20 mouse cellular contexts compared by ENCODE assay signal in the genomic region with DNA sequence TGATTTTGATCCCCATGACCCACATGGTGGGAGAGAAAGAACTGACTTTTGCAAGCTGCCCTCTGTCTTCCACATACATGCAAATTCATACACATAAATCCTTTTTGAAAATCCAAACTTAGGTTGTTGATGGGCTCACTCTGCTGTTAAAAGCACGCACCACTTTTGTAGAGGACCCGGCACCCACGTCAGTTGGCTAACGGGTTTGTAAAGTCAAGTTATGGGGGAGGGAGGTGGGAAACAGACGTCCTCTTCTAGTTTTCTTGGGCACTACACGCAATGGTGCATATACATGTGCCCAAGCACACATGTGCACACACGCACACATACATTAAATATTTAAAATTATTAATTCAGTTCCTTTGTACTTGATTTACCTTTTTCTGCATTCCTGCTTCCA. TPM values are rescaled to one million over a fixed set of nuclear protein-coding genes. Genes with fewer than 3 reads are reported as not detected.
"Had no signal": no experiment of that assay in that cellular context is flagged by ENCODE, and none has a peak within 500 bp of the region (broad histone marks: within the 10 kb centered on the region; RNA-seq: fewer than 3 reads in every experiment).

No protein-coding gene starts in this region.

- DNase-seq: liver, postnatal 0 days; lung, adult 2 months; lung, postnatal 14 days; lung, postnatal 36 days; right cerebral cortex, postnatal 14 days; thymus, adult 18-20 months; thymus, postnatal 14 days; thymus, postnatal 36 days had no signal

- H3K4me2 ChIP-seq: lung, embryonic 15.5 days; midbrain, embryonic 11.5 days; midbrain, embryonic 13.5 days; midbrain, embryonic 15.5 days; stomach, embryonic 15.5 days had no signal

- H3K9ac ChIP-seq: liver, postnatal 0 days; lung, embryonic 15.5 days; midbrain, embryonic 13.5 days; midbrain, embryonic 15.5 days; neural tube, embryonic 12.5 days; stomach, embryonic 15.5 days had no signal

- H3K4me1 ChIP-seq: lung, embryonic 15.5 days; megakaryocyte, embryonic 14.5 days had no signal

- ATAC-seq: liver, postnatal 0 days; lung, postnatal 0 days; midbrain, embryonic 13.5 days had no signal

- H3K4me3 ChIP-seq: lung, embryonic 15.5 days; megakaryocyte, embryonic 14.5 days; midbrain, embryonic 13.5 days; midbrain, embryonic 15.5 days; neural tube, embryonic 12.5 days; stomach, embryonic 15.5 days had no signal

- H3K27ac ChIP-seq: lung, embryonic 15.5 days; macrophage; midbrain, embryonic 13.5 days; midbrain, embryonic 15.5 days; neural tube, embryonic 12.5 days; stomach, embryonic 15.5 days had no signal

- H3K27me3 ChIP-seq: lung, embryonic 15.5 days; megakaryocyte, embryonic 14.5 days; midbrain, embryonic 13.5 days; midbrain, embryonic 15.5 days; neural tube, embryonic 12.5 days; stomach, embryonic 15.5 days had no signal

RNA-seq across cellular contexts. Expression of a gene that starts 57.8 kb away (rescaled TPM):
- polyA plus RNA-seq: liver, postnatal 0 days; lung, adult 2 months; lung, embryonic 15.5 days; lung, postnatal 0 days; macrophage; midbrain, embryonic 11.5 days; midbrain, embryonic 13.5 days; midbrain, embryonic 15.5 days; midbrain, postnatal 0 days; neural tube, embryonic 12.5 days; spleen, adult 2 months; stomach, embryonic 15.5 days; thymus, postnatal 0 days had no signal
